Mouse (Mus musculus) heart, embryonic 10.5 days (tissue): Measurements from ENCODE around the gene Bicra. TPM values are rescaled to one million over a fixed set of nuclear protein-coding genes. Genes with fewer than 3 reads are reported as not detected.

Experiments
- DNase-seq: peaks from one replicate; pipeline ENCODE4 v3.0.0-alpha.2; 2017; ENCODE audit warnings: low spot score
- H3K27ac ChIP-seq: fragments of 300-500 bp; sonication (generic); 2 replicates; pipeline ENCODE4 v1.5.1; 2016; ENCODE audit warnings: mild to moderate bottlenecking
- H3K27me3 ChIP-seq: fragments of 300-500 bp; sonication (generic); 2 replicates; pipeline ENCODE4 v1.6.1; 2016; ENCODE audit warnings: mild to moderate bottlenecking; ENCODE audit not compliant: poor library complexity, insufficient read depth, severe bottlenecking
- H3K36me3 ChIP-seq: fragments of 300-500 bp; sonication (generic); 2 replicates; pipeline ENCODE4 v1.6.1; 2016; ENCODE audit warnings: mild to moderate bottlenecking, moderate library complexity
- H3K4me1 ChIP-seq: fragments of 300-500 bp; sonication (generic); 2 replicates; pipeline ENCODE4 v1.6.1; 2016; ENCODE audit warnings: mild to moderate bottlenecking
- H3K4me3 ChIP-seq: fragments of 300-500 bp; sonication (generic); 2 replicates; pipeline ENCODE4 v1.5.1; 2016; ENCODE audit warnings: mild to moderate bottlenecking, moderate library complexity
- H3K9me3 ChIP-seq: fragments of 300-500 bp; sonication (generic); 2 replicates; pipeline ENCODE4 v1.6.1; 2016; ENCODE audit warnings: mild to moderate bottlenecking, moderate library complexity
- WGBS: fragments of 180-500 bp; shearing (Covaris S2); methylation state at CpG from one replicate; pipeline ENCODE4 v1.1.7; 2016; 5-methylcytosine and 5-hydroxymethylcytosine counted together
- polyA plus RNA-seq: library from polyadenylated mRNA; unstranded; fragments of >200 nt; fragmentation: Nextera tagmentation; extraction: Ambion mirVana; gene quantifications from 2 replicates; pipeline ENCODE4 v1.2.1, GENCODE M21; 2016

The Bicra gene
- polyA plus RNA-seq, 1 experiment from 2014 or later = 7.4 TPM

GRCm38 (mm10) chr7:16056459-16057135, 8.9 kb upstream of the Bicra start:
- peaks cover 10% of the 10 kb centered on the region for H3K4me1 ChIP-seq
- no peaks in the 10 kb centered on the region for H3K36me3 ChIP-seq
- H3K27me3 ChIP-seq = peaks cover 19% of the 10 kb centered on the region
- peaks cover 3% of the 10 kb centered on the region; the same call in 1 of the 2 replicates for H3K9me3 ChIP-seq
- H3K27ac ChIP-seq = no peak overlapping the region
- no peak overlapping the region for H3K4me3 ChIP-seq
- WGBS = 23% methylated on average over 5 of the region's 5 CpGs
- no peak for DNase-seq

GRCm38 (mm10) chr7:16055665-16056064, 7.9 kb upstream of the Bicra start:
- Histone ChIP-seq H3K9me3 (no peaks in the 10 kb centered on the region), H3K4me3 (no peak overlapping the region), H3K36me3 (no peaks in the 10 kb centered on the region), H3K4me1 (peaks cover 7% of the 10 kb centered on the region), H3K27ac (no peak overlapping the region), H3K27me3 (peaks cover 10% of the 10 kb centered on the region)
- 84% methylated on average over 6 of the region's 6 CpGs for WGBS
- no peak for DNase-seq

GRCm38 (mm10) chr7:16054966-16055365, 7.2 kb upstream of the Bicra start:
- Histone ChIP-seq H3K27me3 (peaks cover 3% of the 10 kb centered on the region; the same call in 1 of the 2 replicates), H3K4me3 (no peak overlapping the region), H3K9me3 (no peaks in the 10 kb centered on the region), H3K27ac (no peak overlapping the region), H3K36me3 (no peaks in the 10 kb centered on the region), H3K4me1 (peaks cover 11% of the 10 kb centered on the region)
- DNase-seq = no peak
- WGBS = 60% methylated on average over 4 of the region's 4 CpGs

GRCm38 (mm10) chr7:16053105-16053504, 5.4 kb upstream of the Bicra start:
- H3K36me3 ChIP-seq = no peaks in the 10 kb centered on the region
- WGBS = 16% methylated on average over 6 of the region's 6 CpGs
- no peaks in the 10 kb centered on the region for H3K9me3 ChIP-seq
- H3K27ac ChIP-seq = no peak overlapping the region
- H3K4me1 ChIP-seq = peaks cover 23% of the 10 kb centered on the region
- DNase-seq = no peak
- H3K27me3 ChIP-seq = no peaks in the 10 kb centered on the region
- peak overlapping the region; percentile 62 for H3K4me3 ChIP-seq

GRCm38 (mm10) chr7:16052684-16053083, 5.0 kb upstream of the Bicra start:
- DNase-seq = peak; percentile 98
- Histone ChIP-seq H3K4me1 (peaks cover 23% of the 10 kb centered on the region), H3K27me3 (no peaks in the 10 kb centered on the region), H3K9me3 (no peaks in the 10 kb centered on the region), H3K27ac (peak overlapping the region; percentile 85), H3K4me3 (peak overlapping the region; percentile 62), H3K36me3 (no peaks in the 10 kb centered on the region)
- WGBS = under 1% methylated on average over 24 of the region's 24 CpGs

- H3K9me3 ChIP-seq = no peaks in the 10 kb centered on the region
- H3K4me1 ChIP-seq = peaks cover 23% of the 10 kb centered on the region
- no peaks in the 10 kb centered on the region for H3K36me3 ChIP-seq
- H3K27ac ChIP-seq = peak overlapping the region; percentile 85
- H3K27me3 ChIP-seq = no peaks in the 10 kb centered on the region
- peak; percentile 93 for DNase-seq
- H3K4me3 ChIP-seq = peak overlapping the region; percentile 62
- WGBS = 5% methylated on average over 19 of the region's 19 CpGs
Measured at GRCm38 (mm10) chr7:16051883-16052595, 4.3 kb upstream of the Bicra start.

GRCm38 (mm10) chr7:16050600-16050999, 2.9 kb upstream of the Bicra start:
- Histone ChIP-seq H3K4me3 (no peak overlapping the region), H3K9me3 (no peaks in the 10 kb centered on the region), H3K4me1 (peaks cover 36% of the 10 kb centered on the region), H3K27ac (no peak overlapping the region), H3K27me3 (no peaks in the 10 kb centered on the region), H3K36me3 (no peaks in the 10 kb centered on the region)
- 86% methylated on average over 3 of the region's 3 CpGs for WGBS
- no peak for DNase-seq

- Histone ChIP-seq H3K27me3 (no peaks in the 10 kb centered on the region), H3K4me3 (peak overlapping the region; percentile 84), H3K36me3 (no peaks in the 10 kb centered on the region), H3K4me1 (peaks cover 46% of the 10 kb centered on the region), H3K27ac (no peak overlapping the region), H3K9me3 (no peaks in the 10 kb centered on the region)
- DNase-seq = no peak
- 81% methylated on average over 7 of the region's 7 CpGs for WGBS
Measured at GRCm38 (mm10) chr7:16049576-16049915, 1.8 kb upstream of the Bicra start.

- 9% methylated on average over 36 of the region's 36 CpGs for WGBS
- peaks cover 51% of the 10 kb centered on the region for H3K4me1 ChIP-seq
- peak; percentile 78 for DNase-seq
- peak overlapping the region; percentile 84 for H3K4me3 ChIP-seq
- H3K27ac ChIP-seq = peak overlapping the region; percentile 97
- H3K36me3 ChIP-seq = no peaks in the 10 kb centered on the region
- H3K27me3 ChIP-seq = no peaks in the 10 kb centered on the region
- H3K9me3 ChIP-seq = no peaks in the 10 kb centered on the region
Measured at GRCm38 (mm10) chr7:16048675-16049575, 1.2 kb upstream of the Bicra start.

GRCm38 (mm10) chr7:16048164-16048564, 443 bp upstream of the Bicra start:
- peak; percentile 98 for DNase-seq
- Histone ChIP-seq H3K27ac (peak overlapping the region; percentile 97), H3K4me1 (peaks cover 55% of the 10 kb centered on the region), H3K36me3 (no peaks in the 10 kb centered on the region), H3K4me3 (peak overlapping the region; percentile 84), H3K9me3 (no peaks in the 10 kb centered on the region), H3K27me3 (no peaks in the 10 kb centered on the region)
- 1% methylated on average over 19 of the region's 20 CpGs for WGBS

GRCm38 (mm10) chr7:16046481-16047337, 1.0 kb downstream of the Bicra start:
- peak overlapping the region; percentile 84 for H3K4me3 ChIP-seq
- under 1% methylated on average over 45 of the region's 46 CpGs for WGBS
- no peaks in the 10 kb centered on the region for H3K9me3 ChIP-seq
- no peaks in the 10 kb centered on the region for H3K27me3 ChIP-seq
- DNase-seq = peak; percentile 85
- 0 out of 2 replicates have a peak, but pooled peaks cover 3% of the 10 kb centered on the region for H3K36me3 ChIP-seq
- peaks cover 54% of the 10 kb centered on the region for H3K4me1 ChIP-seq
- H3K27ac ChIP-seq = peak overlapping the region; percentile 97

- H3K9me3 ChIP-seq = no peaks in the 10 kb centered on the region
- peak overlapping the region; percentile 97 for H3K27ac ChIP-seq
- H3K36me3 ChIP-seq = 0 out of 2 replicates have a peak, but pooled peaks cover 3% of the 10 kb centered on the region
- H3K4me1 ChIP-seq = peaks cover 51% of the 10 kb centered on the region
- 2% methylated on average over 7 of the region's 7 CpGs for WGBS
- no peaks in the 10 kb centered on the region for H3K27me3 ChIP-seq
- peak; percentile 91 for DNase-seq
- peak overlapping the region; percentile 84 for H3K4me3 ChIP-seq
Measured at GRCm38 (mm10) chr7:16046101-16046480, 1.6 kb downstream of the Bicra start.
